Mouse (Mus musculus) limb, embryonic 14.5 days (tissue): ENCODE data around the gene Duox1. TPM values are rescaled to one million over a fixed set of nuclear protein-coding genes. Genes with fewer than 3 reads are reported as not detected.
A peak's percentile ranks its signal among the peaks of the same experiment; 100 is the strongest.

ENCODE experiments used
- ATAC-seq: fragments of 200-750 bp; cut with Nextera tagmentation; 2 replicates; pipeline ENCODE4 v1.8.0; 2017; ENCODE audit warnings: low read depth, moderate number of reproducible peaks, moderate TSS enrichment; ENCODE audit not compliant: low FRiP score
- DNase-seq: peaks from one replicate; pipeline ENCODE4 v3.0.0-alpha.2; 2015; ENCODE audit warnings: low spot score
- H3K27ac ChIP-seq: fragments of 300-500 bp; sonication (generic); replicated peaks from 2 replicates; pipeline ENCODE4 v1.5.1; 2014; ENCODE audit warnings: low read depth, mild to moderate bottlenecking, low read length, moderate library complexity, mixed read lengths
- H3K27me3 ChIP-seq: fragments of 300-500 bp; sonication (generic); 2 replicates; pipeline ENCODE4 v1.6.1; 2014; ENCODE audit warnings: low read length, mixed read lengths; ENCODE audit not compliant: control insufficient read depth, insufficient read depth
- H3K36me3 ChIP-seq: fragments of 300-500 bp; sonication (generic); 2 replicates; pipeline ENCODE4 v1.6.1; 2014; ENCODE audit warnings: mild to moderate bottlenecking, low read length, moderate library complexity, mixed read lengths; ENCODE audit not compliant: control insufficient read depth, insufficient read depth
- H3K4me1 ChIP-seq: fragments of 300-500 bp; sonication (generic); 2 replicates; pipeline ENCODE4 v1.6.1; 2014; ENCODE audit warnings: antibody characterized with exemption, low read length, mixed read lengths; ENCODE audit not compliant: control insufficient read depth, insufficient read depth
- H3K4me2 ChIP-seq: fragments of 300-500 bp; sonication (generic); replicated peaks from 2 replicates; pipeline ENCODE4 v1.6.1; 2014; ENCODE audit warnings: low read depth, mild to moderate bottlenecking, low read length, moderate library complexity; ENCODE audit not compliant: severe bottlenecking
- H3K4me3 ChIP-seq: fragments of 300-500 bp; sonication (generic); replicated peaks from 2 replicates; pipeline ENCODE4 v1.5.1; 2014; ENCODE audit warnings: low read length
- H3K9ac ChIP-seq: fragments of 300-500 bp; sonication (generic); 2 replicates; pipeline ENCODE4 v1.6.1; 2014; ENCODE audit warnings: mild to moderate bottlenecking, low read depth, low read length, moderate library complexity; ENCODE audit not compliant: severe bottlenecking
- H3K9me3 ChIP-seq: fragments of 300-500 bp; sonication (generic); 2 replicates; pipeline ENCODE4 v1.6.1; 2016; ENCODE audit warnings: low read length; ENCODE audit not compliant: control insufficient read depth
- POLR2A ChIP-seq: fragments of 200-500 bp; IDR thresholded peaks from 2 replicates; pipeline ENCODE4 v1.8.0; 2012; ENCODE audit warnings: inconsistent platforms, mild to moderate bottlenecking, moderate library complexity, borderline replicate concordance; ENCODE audit not compliant: insufficient read depth, insufficient read length; ENCODE audit errors: extremely low read depth
- WGBS: fragments of 180-500 bp; shearing (Covaris S2); extraction: QIAGEN DNeasy Blood & Tissue Kit; methylation state at CpG from one replicate; pipeline ENCODE4 v1.1.7; 2014; 5-methylcytosine and 5-hydroxymethylcytosine counted together
- polyA plus RNA-seq, 2 experiments: library from polyadenylated mRNA; depleted of rRNA in 1 of 2; stranded (reverse) in 1 of 2; unstranded in 1 of 2; fragments of >200 nt; fragmentation: Nextera tagmentation in 1 of 2; extraction: Ambion mirVana in 1 of 2; gene quantifications; 2 replicates each; pipeline versions ENCODE4 v1.2.1 to v1.2.3; 2012 to 2014

Duox1 gene
- polyA plus RNA-seq, 2 experiments = 1.2 to 1.6 TPM

- peak overlapping the region; percentile 85 for H3K27ac ChIP-seq
- H3K27me3 ChIP-seq = no peaks in the 10 kb centered on the region
- H3K4me1 ChIP-seq = no peaks in the 10 kb centered on the region
- under 1% methylated on average over 31 of the region's 32 CpGs for WGBS
- no peaks in the 10 kb centered on the region for H3K9me3 ChIP-seq
- DNase-seq (peak; percentile 98), ATAC-seq (peak; percentile 86)
- no peaks in the 10 kb centered on the region for H3K36me3 ChIP-seq
- H3K4me2 ChIP-seq = peak overlapping the region; percentile 65
- H3K4me3 ChIP-seq = peak overlapping the region; percentile 61
- H3K9ac ChIP-seq = peak overlapping the region; percentile 66
- TF ChIP-seq POLR2A = no peak
Measured at GRCm38 (mm10) chr2:122375391-122375991, 60.0 kb downstream of the Duox1 start.

DNA sequence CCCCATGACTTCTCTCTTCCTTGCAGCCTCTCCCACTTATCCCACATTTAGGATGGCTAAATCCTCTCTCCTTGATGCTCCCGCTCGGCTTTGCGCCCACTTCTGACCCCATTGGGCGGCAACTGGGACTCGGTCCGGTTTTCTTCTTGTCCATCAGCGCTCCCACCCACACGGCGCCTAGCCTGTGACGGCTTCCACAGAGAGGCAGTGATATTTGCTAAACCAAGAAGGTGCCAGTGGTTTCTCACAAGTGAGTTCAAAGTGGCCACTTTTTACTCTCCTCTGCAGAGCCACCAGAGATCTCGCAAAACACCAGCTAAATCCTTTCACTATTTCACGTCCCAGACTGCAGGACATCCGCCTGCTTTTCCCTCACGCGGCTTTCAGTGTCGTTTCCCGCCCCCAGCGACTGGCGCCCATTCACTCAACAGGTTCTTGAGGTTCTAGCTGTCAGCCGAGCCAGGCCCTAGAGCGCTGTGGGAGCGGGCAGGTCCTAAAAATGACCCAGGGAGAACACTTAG is 60.6 kb downstream of the Duox1 start:
- no peaks in the 10 kb centered on the region for H3K36me3 ChIP-seq

GRCm38 (mm10) chr2:122377215-122377674 is 61.8 kb downstream of the Duox1 start:
- TF ChIP-seq POLR2A = no peak
- peak; percentile 97 for DNase-seq
- under 1% methylated on average over 28 of the region's 28 CpGs for WGBS
- peak overlapping the region; percentile 65 for H3K4me3 ChIP-seq
- peak overlapping the region; percentile 77 for H3K9ac ChIP-seq
- H3K27ac ChIP-seq = peak overlapping the region; percentile 88
- H3K4me1 ChIP-seq = no peaks in the 10 kb centered on the region
- H3K9me3 ChIP-seq = no peaks in the 10 kb centered on the region
- H3K4me2 ChIP-seq = peak overlapping the region; percentile 49
- H3K36me3 ChIP-seq = no peaks in the 10 kb centered on the region
- peak; percentile 87 for ATAC-seq
- H3K27me3 ChIP-seq = no peaks in the 10 kb centered on the region

More for the DNA sequence above, 60.6 kb downstream of the Duox1 start:
- ATAC-seq = no peak
- peak overlapping the region; percentile 85 for H3K27ac ChIP-seq
- no peaks in the 10 kb centered on the region for H3K4me1 ChIP-seq
- peak; percentile 37 for DNase-seq
- H3K9ac ChIP-seq = peak overlapping the region; percentile 66
- TF ChIP-seq POLR2A = no peak
- H3K27me3 ChIP-seq = no peaks in the 10 kb centered on the region
- H3K9me3 ChIP-seq = no peaks in the 10 kb centered on the region
- H3K4me3 ChIP-seq = peak overlapping the region; percentile 61
- H3K4me2 ChIP-seq = peak overlapping the region; percentile 65
- 0% methylated on average over 22 of the region's 22 CpGs for WGBS

- H3K9me3 ChIP-seq = no peaks in the 10 kb centered on the region
- DNase-seq (peak; percentile 82), ATAC-seq (peak; percentile 76)
- no peaks in the 10 kb centered on the region for H3K4me1 ChIP-seq
- H3K27ac ChIP-seq = peak overlapping the region; percentile 88
- H3K9ac ChIP-seq = peak overlapping the region; percentile 77
- no peaks in the 10 kb centered on the region for H3K27me3 ChIP-seq
- WGBS = under 1% methylated on average over 26 of the region's 26 CpGs
- peak overlapping the region; percentile 65 for H3K4me3 ChIP-seq
- no peak for TF ChIP-seq POLR2A
- peak overlapping the region; percentile 49 for H3K4me2 ChIP-seq
- no peaks in the 10 kb centered on the region for H3K36me3 ChIP-seq
Measured at GRCm38 (mm10) chr2:122377751-122378246, 62.3 kb downstream of the Duox1 start.

GRCm38 (mm10) chr2:122378421-122379291 is 63.2 kb downstream of the Duox1 start:
- ATAC-seq = no peak
- no peaks in the 10 kb centered on the region for H3K9me3 ChIP-seq
- H3K36me3 ChIP-seq = no peaks in the 10 kb centered on the region
- no peak overlapping the region for H3K27ac ChIP-seq
- TF ChIP-seq POLR2A = no peak
- H3K9ac ChIP-seq = no peak overlapping the region
- no peaks in the 10 kb centered on the region for H3K27me3 ChIP-seq
- DNase-seq = peak; percentile 76
- H3K4me3 ChIP-seq = peak overlapping the region; percentile 65
- H3K4me1 ChIP-seq = no peaks in the 10 kb centered on the region
- peak overlapping the region; percentile 49 for H3K4me2 ChIP-seq
- WGBS = 19% methylated on average over 8 of the region's 8 CpGs
